In genomic region chr11:88348690-88349089, GRCm38 (mm10) we compare ENCODE assay signal across 14 mouse cellular contexts. TPM values are rescaled to one million over a fixed set of nuclear protein-coding genes. Genes with fewer than 3 reads are reported as not detected.
DNase-seq lines count a peak whose midpoint lies in the region; ATAC-seq lines count a peak whose summit lies in the region.
"Had no signal": no experiment of that assay in that cellular context is flagged by ENCODE, and none has a peak within 500 bp of the region (broad histone marks: within the 10 kb centered on the region; RNA-seq: fewer than 3 reads in every experiment).

No protein-coding gene starts in this region.

- DNase-seq in right cerebral cortex, postnatal 4 days, result peak; percentile 32
- DNase-seq in right cerebral cortex, adult 2 months (ENCODE audit: low spot score in 2 of 2), result no peak
- DNase-seq in cerebellum, postnatal 4 days (ENCODE audit: low spot score in 2 of 2), result peak; percentile 31 to 34
- DNase-seq in urinary bladder, postnatal 4 days (ENCODE audit: low spot score in 2 of 2), result no peak
- DNase-seq in adrenal gland, postnatal 4 days (ENCODE audit: low spot score in 2 of 2), result no peak
- no peak for DNase-seq in gastrocnemius, adult 18-20 months (ENCODE audit: low spot score)
- DNase-seq in ovary, postnatal 36 days (ENCODE audit: low spot score), result no peak
- DNase-seq: heart, adult 18-20 months; lung, embryonic 14.5 days; thymus, postnatal 14 days had no signal

- ATAC-seq in hindbrain, embryonic 15.5 days (ENCODE audit: low FRiP score, low read depth), result peak; percentile 54

- H3K9me3 ChIP-seq in hindbrain, embryonic 15.5 days, result no peaks in the 10 kb centered on the region
- H3K9me3 ChIP-seq: G1E had no signal

- no peaks in the 10 kb centered on the region for H3K36me3 ChIP-seq in hindbrain, embryonic 15.5 days

- H3K4me3 ChIP-seq in hindbrain, embryonic 15.5 days, result no peak overlapping the region

- H3K27me3 ChIP-seq in hindbrain, embryonic 15.5 days, result no peaks in the 10 kb centered on the region

- peak overlapping the region; percentile 72 for H3K27ac ChIP-seq in hindbrain, embryonic 15.5 days (replicated peaks)

- H3K9ac ChIP-seq in hindbrain, embryonic 15.5 days, result no peak overlapping the region
- H3K9ac ChIP-seq: lung, embryonic 14.5 days had no signal

- H3K4me2 ChIP-seq in hindbrain, embryonic 15.5 days, result 0 out of 2 replicates have a peak overlapping the region, but pooled peaks have one; percentile 35
- H3K4me2 ChIP-seq: lung, embryonic 14.5 days had no signal

- H3K4me1 ChIP-seq in hindbrain, embryonic 15.5 days (replicated peaks), result peaks cover 33% of the 10 kb centered on the region

- WGBS in hindbrain, embryonic 15.5 days, result 47% methylated on average over 23 of the region's 23 CpGs

RNA-seq across cellular contexts. Expression of gene Ccdc182, which starts 54.8 kb away (rescaled TPM):
- 0.17 and 0.29 TPM in 2 replicates for polyA plus RNA-seq in hindbrain, embryonic 15.5 days (2015; fragmentation: Nextera tagmentation; extraction: Ambion mirVana)
- not detected for total RNA-seq in adrenal gland, postnatal 4 days (2021)
- not detected for total RNA-seq in gastrocnemius, adult 18-20 months (2021)
- total RNA-seq: G1E; heart, adult 18-20 months; left cerebral cortex, postnatal 25 days had no signal
- polyA plus RNA-seq: G1E; lung, embryonic 14.5 days; small intestine, adult 2 months had no signal

Comparison
In these comparisons a context has a peak if more than half of its experiments do, and no peak if none do; other contexts are left out.
1. DNase-seq: peak in right cerebral cortex, postnatal 4 days (single experiment) and cerebellum, postnatal 4 days (2 of 2); none in right cerebral cortex, adult 2 months (0 of 2), urinary bladder, postnatal 4 days (0 of 2), adrenal gland, postnatal 4 days (0 of 2), gastrocnemius, adult 18-20 months (single experiment) and ovary, postnatal 36 days (single experiment).